Mouse (Mus musculus): ENCODE measurements around the gene Gm49395. TPM values are rescaled to one million over a fixed set of nuclear protein-coding genes. Genes with fewer than 3 reads are reported as not detected.

Gene Gm49395
- total and polyA plus RNA-seq, 3 experiments = 0.30 to 0.69 TPM; not detected in 1

GRCm38 (mm10) chr13:115118756-115119155 is 17.0 kb upstream of the Gm49395 start:
- H3K4me3 ChIP-seq (replicated peaks in 1 of 3; ENCODE audit: low read depth in 2 of 3, low read length in 2 of 3, poor library complexity in 1 of 3) = no peak overlapping the region
- H3K9ac ChIP-seq (ENCODE audit: insufficient read depth, low read depth) = no peak overlapping the region
- H3K79me2 ChIP-seq (replicated peaks; ENCODE audit: control insufficient read depth, extremely low read depth, insufficient read depth, poor library complexity, severe bottlenecking) = no peaks in the 10 kb centered on the region
- no peaks in the 10 kb centered on the region for H3K9me3 ChIP-seq (replicated peaks; ENCODE audit: low read length)
- TF ChIP-seq CHD2 (IDR thresholded peaks at IDR 0.05; ENCODE audit: low read length) = no peak
- no peaks in the 10 kb centered on the region for H3K36me3 ChIP-seq (replicated peaks in 1 of 2; ENCODE audit: control insufficient read depth in 1 of 2, insufficient read depth in 1 of 2, low read length in 1 of 2)
- in situ Hi-C loops (cut with MboI; ENCODE audit: low pct_ligation_motif_present, low pct_unique_long_range_greater_than_20kb, low sequenced_read_pairs) = no loop called here
- H3K27me3 ChIP-seq (replicated peaks) = no peaks in the 10 kb centered on the region
- DNase-seq (ENCODE audit: extremely low read depth) = no peak
- no peak overlapping the region for H3K4me2 ChIP-seq (ENCODE audit: insufficient read depth, low read depth, poor library complexity, severe bottlenecking)
- no peak overlapping the region for H3K27ac ChIP-seq (ENCODE audit: insufficient read depth, low read depth)
- dilution Hi-C loops (cut with MboI; ENCODE audit: extremely low pct_ligation_motif_present, extremely low pct_unique_long_range_greater_than_20kb, low sequenced_read_pairs) = no loop called here
- H3K4me1 ChIP-seq (ENCODE audit: control insufficient read depth in 1 of 2, insufficient read depth in 2 of 2) = peaks cover 5 to 12% of the 10 kb centered on the region in 2 experiments; a peak in 3 of 4 replicates

- dilution Hi-C loops (cut with MboI; ENCODE audit: extremely low pct_ligation_motif_present, extremely low pct_unique_long_range_greater_than_20kb, low sequenced_read_pairs) = no loop called here
- in situ Hi-C loops (cut with MboI; ENCODE audit: low pct_ligation_motif_present, low pct_unique_long_range_greater_than_20kb, low sequenced_read_pairs) = no loop called here
- H3K36me3 ChIP-seq (replicated peaks in 1 of 2; ENCODE audit: control insufficient read depth in 1 of 2, insufficient read depth in 1 of 2, low read length in 1 of 2) = no peaks in the 10 kb centered on the region
- no peak overlapping the region for H3K4me3 ChIP-seq (replicated peaks in 1 of 3; ENCODE audit: low read depth in 2 of 3, low read length in 2 of 3, poor library complexity in 1 of 3)
- no peak overlapping the region for H3K27ac ChIP-seq (ENCODE audit: insufficient read depth, low read depth)
- peaks cover 5 to 12% of the 10 kb centered on the region in 2 experiments; a peak in 3 of 4 replicates for H3K4me1 ChIP-seq (ENCODE audit: control insufficient read depth in 1 of 2, insufficient read depth in 2 of 2)
- no peaks in the 10 kb centered on the region for H3K79me2 ChIP-seq (replicated peaks; ENCODE audit: control insufficient read depth, extremely low read depth, insufficient read depth, poor library complexity, severe bottlenecking)
- DNase-seq (ENCODE audit: extremely low read depth) = no peak
- no peaks in the 10 kb centered on the region for H3K27me3 ChIP-seq (replicated peaks)
- H3K9ac ChIP-seq (ENCODE audit: insufficient read depth, low read depth) = no peak overlapping the region
- H3K9me3 ChIP-seq (replicated peaks; ENCODE audit: low read length) = no peaks in the 10 kb centered on the region
- no peak overlapping the region for H3K4me2 ChIP-seq (ENCODE audit: insufficient read depth, low read depth, poor library complexity, severe bottlenecking)
- TF ChIP-seq CHD1 (IDR thresholded peaks at IDR 0.05; ENCODE audit: low read depth, low read length) (no peak), MAZ (IDR thresholded peaks at IDR 0.05; ENCODE audit: low read depth, low read length) (no peak), MAX (IDR thresholded peaks at IDR 0.05; ENCODE audit: low read length) (no peak), POLR2A (IDR thresholded peaks at IDR 0.05; ENCODE audit: low read depth, low read length) (no peak), NELFE (IDR thresholded peaks at IDR 0.05; ENCODE audit: low read depth, low read length) (no peak), TBP (conservative IDR thresholded peaks at IDR 0.05; ENCODE audit: low read depth, low read length) (no peak), GABPA (IDR thresholded peaks at IDR 0.05; ENCODE audit: insufficient replicate concordance, low read depth, low read length) (no peak), RCOR1 (conservative IDR thresholded peaks at IDR 0.05; ENCODE audit: low read depth, low read length) (no peak)
These were observed 16.5 kb upstream of the Gm49395 start for GRCm38 (mm10) chr13:115118195-115118594.

- Histone ChIP-seq H3K27ac (ENCODE audit: insufficient read depth, low read depth) (no peak overlapping the region), H3K79me2 (replicated peaks; ENCODE audit: control insufficient read depth, extremely low read depth, insufficient read depth, poor library complexity, severe bottlenecking) (no peaks in the 10 kb centered on the region), H3K4me2 (ENCODE audit: insufficient read depth, low read depth, poor library complexity, severe bottlenecking) (no peak overlapping the region), H3K27me3 (replicated peaks) (no peaks in the 10 kb centered on the region), H3K4me3 (replicated peaks in 1 of 3; ENCODE audit: low read depth in 2 of 3, low read length in 2 of 3, poor library complexity in 1 of 3) (no peak overlapping the region), H3K36me3 (replicated peaks in 1 of 2; ENCODE audit: control insufficient read depth in 1 of 2, insufficient read depth in 1 of 2, low read length in 1 of 2) (no peaks in the 10 kb centered on the region), H3K4me1 (ENCODE audit: control insufficient read depth in 1 of 2, insufficient read depth in 2 of 2) (peaks cover 5 to 12% of the 10 kb centered on the region in 2 experiments; a peak in 3 of 4 replicates), H3K9me3 (replicated peaks; ENCODE audit: low read length) (no peaks in the 10 kb centered on the region), H3K9ac (ENCODE audit: insufficient read depth, low read depth) (no peak overlapping the region)
- in situ Hi-C loops (cut with MboI; ENCODE audit: low pct_ligation_motif_present, low pct_unique_long_range_greater_than_20kb, low sequenced_read_pairs) (no loop called here), dilution Hi-C loops (cut with MboI; ENCODE audit: extremely low pct_ligation_motif_present, extremely low pct_unique_long_range_greater_than_20kb, low sequenced_read_pairs) (no loop called here)
- TF ChIP-seq CHD1 (IDR thresholded peaks at IDR 0.05; ENCODE audit: low read depth, low read length) (no peak), TBP (conservative IDR thresholded peaks at IDR 0.05; ENCODE audit: low read depth, low read length) (no peak), MXI1 (IDR thresholded peaks at IDR 0.05; ENCODE audit: low read depth, low read length) (no peak), IRF4 (IDR thresholded peaks at IDR 0.05; ENCODE audit: low read depth, low read length) (no peak), NELFE (IDR thresholded peaks at IDR 0.05; ENCODE audit: low read depth, low read length) (no peak), CTCF (conservative IDR thresholded peaks at IDR 0.05 in 1 of 2, IDR thresholded peaks at IDR 0.05 in 1 of 2; ENCODE audit: low read depth in 2 of 2, low read length in 2 of 2) (no peak), SMC3 (IDR thresholded peaks at IDR 0.05; ENCODE audit: low read depth, low read length) (no peak), UBTF (IDR thresholded peaks at IDR 0.05; ENCODE audit: low read depth, low read length) (no peak), JUND (conservative IDR thresholded peaks at IDR 0.05; ENCODE audit: low read depth, low read length) (no peak), EP300 (IDR thresholded peaks at IDR 0.05; ENCODE audit: low read length) (no peak), MAZ (IDR thresholded peaks at IDR 0.05; ENCODE audit: low read depth, low read length) (no peak), USF1 (IDR thresholded peaks at IDR 0.05; ENCODE audit: low read depth, low read length) (no peak), JUN (IDR thresholded peaks at IDR 0.05; ENCODE audit: insufficient read depth, low read depth, low read length) (no peak), MAFK (IDR thresholded peaks at IDR 0.05; ENCODE audit: insufficient replicate concordance, low read length) (no peak), MEF2A (IDR thresholded peaks at IDR 0.05; ENCODE audit: borderline replicate concordance, low read depth, low read length) (no peak), KAT2A (IDR thresholded peaks at IDR 0.05; ENCODE audit: insufficient replicate concordance, low read length) (no peak), NRF1 (IDR thresholded peaks at IDR 0.05; ENCODE audit: low read depth, low read length) (no peak)
- DNase-seq (ENCODE audit: extremely low read depth) = peak; percentile 13
These were observed 15.4 kb upstream of the Gm49395 start for GRCm38 (mm10) chr13:115116930-115117621.
